Mouse (Mus musculus) gastrocnemius, adult 2 months (tissue): ENCODE measurements at regions not wholly inside any gene's neighbourhood (a gene's known extent, or its start where the extent isn't known, plus 50 kb on each side); places are given as distances from the start of the nearest gene placed in this dataset. TPM values are rescaled to one million over a fixed set of nuclear protein-coding genes. Genes with fewer than 3 reads are reported as not detected.

ENCODE experiments used
- DNase-seq: peaks from one replicate; pipeline ENCODE4 v3.0.0; 2022
- H3K27ac ChIP-seq: fragments of 200-600 bp; 2 replicates; pipeline ENCODE4 v1.8.1; 2022; ENCODE audit warnings: mild to moderate bottlenecking
- H3K4me3 ChIP-seq: fragments of 200-600 bp; 2 replicates; pipeline ENCODE4 v1.8.1; 2022; ENCODE audit warnings: mild to moderate bottlenecking, moderate library complexity
- CTCF ChIP-seq: fragments of 200-600 bp; IDR thresholded peaks from 2 replicates; pipeline ENCODE4 v1.8.1; 2022; ENCODE audit warnings: antibody characterized with exemption, mild to moderate bottlenecking, moderate library complexity
- intact Hi-C: fragments of 180-260 bp; cut with DNase I; formaldehyde crosslinking; loops from one replicate; pipeline ENCODE4 v1.15.1; 2025
- microRNA-seq: library from miRNA; unstranded; fragments of <30 nt; microRNA quantifications from one replicate; pipeline ENCODE4 v1.2.0, GENCODE M21; 2021

- intact Hi-C loops, result no loop called here
- Histone ChIP-seq H3K27ac (no peak overlapping the region), H3K4me3 (no peak overlapping the region)
- no peak for DNase-seq
- no peak for TF ChIP-seq CTCF
These were observed 88.4 kb upstream of the Mc3r start for GRCm38 (mm10) chr2:172159909-172160308.

GRCm38 (mm10) chr2:172177371-172177770 lies 70.9 kb upstream of the Mc3r start:
- no peak overlapping the region for H3K4me3 ChIP-seq
- no peak overlapping the region for H3K27ac ChIP-seq
- DNase-seq, result no peak
- intact Hi-C loops, result no loop called here
- no peak for TF ChIP-seq CTCF

- H3K4me3 ChIP-seq, result no peak overlapping the region
- H3K27ac ChIP-seq, result no peak overlapping the region
- TF ChIP-seq CTCF, result no peak
- intact Hi-C loops, result no loop called here
- DNase-seq, result no peak
These were observed 69.0 kb upstream of the Mc3r start for GRCm38 (mm10) chr2:172179301-172179700.

- no peak for DNase-seq
- no peak overlapping the region for H3K27ac ChIP-seq
- no peak overlapping the region for H3K4me3 ChIP-seq
- TF ChIP-seq CTCF, result no peak
- intact Hi-C loops, result no loop called here
These were observed 50.5 kb upstream of the Mc3r start for GRCm38 (mm10) chr2:172197746-172198145.

Small RNAs in the stretch of these regions (microRNA-seq; reads per million reads assigned to microRNA genes)
- not detected for gene Gm44301
